ENCODE assay signal across 8 mouse cellular contexts in genomic region chr10:127059174-127059967, GRCm38 (mm10). TPM values are rescaled to one million over a fixed set of nuclear protein-coding genes. Genes with fewer than 3 reads are reported as not detected.
DNase-seq lines count a peak whose midpoint lies in the region; ATAC-seq and TF ChIP-seq lines count a peak whose summit lies in the region.

No protein-coding gene starts in this region.

- H3K4me2 ChIP-seq in heart, embryonic 14.5 days (ENCODE audit: low read length) = peak overlapping the region; percentile 99
- H3K4me2 ChIP-seq in intestine, embryonic 16.5 days (ENCODE audit: low read depth, low read length) = peak overlapping the region; percentile 95
- H3K4me2 ChIP-seq in myocyte (ENCODE audit: low read depth) = peak overlapping the region; percentile 51

- TF ChIP-seq CTCF in E14TG2a.4 (conservative IDR thresholded peaks at IDR 0.05; ENCODE audit: low read length) = no peak

- WGBS in heart, embryonic 14.5 days = under 1% methylated on average over 83 of the region's 92 CpGs
- under 1% methylated on average over 60 of the region's 92 CpGs for WGBS in intestine, embryonic 16.5 days

- H3K9me3 ChIP-seq in heart, embryonic 14.5 days (ENCODE audit: control insufficient read depth, low read length) = no peaks in the 10 kb centered on the region
- H3K9me3 ChIP-seq in E14TG2a.4 (ENCODE audit: low read length) = no peaks in the 10 kb centered on the region
- no peaks in the 10 kb centered on the region for H3K9me3 ChIP-seq in intestine, embryonic 16.5 days (ENCODE audit: control insufficient read depth, low read length)

- no peak overlapping the region for H3K27ac ChIP-seq in heart, embryonic 14.5 days (replicated peaks in 1 of 2; ENCODE audit: control insufficient read depth in 1 of 2, insufficient read depth in 1 of 2, low read depth in 2 of 2, low read length in 2 of 2)
- no peak overlapping the region; the same call in 1 of the 2 replicates for H3K27ac ChIP-seq in intestine, embryonic 16.5 days (ENCODE audit: low read length)

- H3K4me1 ChIP-seq in heart, embryonic 14.5 days (ENCODE audit: control insufficient read depth in 2 of 2, insufficient read depth in 2 of 2, low read length in 2 of 2) = peaks cover 6 to 18% of the 10 kb centered on the region in 2 experiments; a peak in 3 of 4 replicates
- peaks cover 69% of the 10 kb centered on the region for H3K4me1 ChIP-seq in E14TG2a.4 (replicated peaks; ENCODE audit: low read depth, low read length)
- peaks cover 16% of the 10 kb centered on the region for H3K4me1 ChIP-seq in intestine, embryonic 16.5 days (ENCODE audit: control insufficient read depth, insufficient read depth, low read length)

- H3K36me3 ChIP-seq in heart, embryonic 14.5 days (ENCODE audit: control insufficient read depth, insufficient read depth, low read length) = peaks cover 2% of the 10 kb centered on the region; the same call in 1 of the 2 replicates
- H3K36me3 ChIP-seq in E14TG2a.4 (ENCODE audit: insufficient read depth, low read length) (peaks cover 39% of the 10 kb centered on the region), myocyte (ENCODE audit: control insufficient read depth, insufficient read depth) (no peaks in the 10 kb centered on the region)
- no peaks in the 10 kb centered on the region for H3K36me3 ChIP-seq in intestine, embryonic 16.5 days (ENCODE audit: control insufficient read depth, insufficient read depth, low read length)

- peak overlapping the region; percentile 78 for H3K9ac ChIP-seq in heart, embryonic 14.5 days (ENCODE audit: low read length)
- H3K9ac ChIP-seq in intestine, embryonic 16.5 days (ENCODE audit: low read depth, low read length) = peak overlapping the region; percentile 84

- ATAC-seq in heart, embryonic 14.5 days (ENCODE audit: insufficient number of reproducible peaks, insufficient read depth, low FRiP score, low read depth) = no peak
- no peak for ATAC-seq in intestine, embryonic 16.5 days
- ATAC-seq in monocyte, adult 5-6 weeks (replicated peaks; ENCODE audit: insufficient number of reproducible peaks, low FRiP score, low TSS enrichment, poor library complexity, severe bottlenecking) = no peak

- peaks cover 8% of the 10 kb centered on the region for H3K79me2 ChIP-seq in myocyte (ENCODE audit: control insufficient read depth, insufficient read depth)

- peak overlapping the region; percentile 31 for H3ac ChIP-seq in myocyte (ENCODE audit: control insufficient read depth, insufficient read length)

- H3K4me3 ChIP-seq in heart, embryonic 14.5 days (ENCODE audit: control insufficient read depth in 1 of 2, insufficient read depth in 1 of 2, low read depth in 1 of 2, low read length in 2 of 2) = peak overlapping the region; percentile 56 to 77
- H3K4me3 ChIP-seq in E14TG2a.4 (replicated peaks; ENCODE audit: low read length) = peak overlapping the region; percentile 85
- H3K4me3 ChIP-seq in intestine, embryonic 16.5 days (ENCODE audit: low read length) = peak overlapping the region; percentile 87
- H3K4me3 ChIP-seq in myocyte = peak overlapping the region; percentile 13

- no peak for DNase-seq in heart, postnatal 4 days
- peak; percentile 56 for DNase-seq in embryo, embryonic 9.5 days (ENCODE audit: extremely low spot score)
- DNase-seq in right cerebral cortex, adult 2 months (ENCODE audit: low spot score in 2 of 2) = no peak

- H3K27me3 ChIP-seq in heart, embryonic 14.5 days (ENCODE audit: control insufficient read depth, insufficient read depth, low read length) = peaks cover 40% of the 10 kb centered on the region
- H3K27me3 ChIP-seq in E14TG2a.4 (ENCODE audit: insufficient read depth, low read length) (peaks cover 13% of the 10 kb centered on the region), myocyte (ENCODE audit: control insufficient read depth, insufficient read depth, insufficient read length) (no peaks in the 10 kb centered on the region)
- H3K27me3 ChIP-seq in intestine, embryonic 16.5 days (replicated peaks; ENCODE audit: control insufficient read depth, insufficient read depth, low read length) = no peaks in the 10 kb centered on the region

- TF ChIP-seq POLR2A in myocyte (IDR thresholded peaks at IDR 0.05; ENCODE audit: insufficient read length, low read depth) = no peak

TF ChIP-seq in myocyte, 11 proteins besides CTCF, POLR2A, EP300 and RAD21:
- TF ChIP-seq MYOD1 (IDR thresholded peaks at IDR 0.05; ENCODE audit: control insufficient read depth in 1 of 3, insufficient read length in 2 of 3, low read depth in 2 of 3) (no peak), USF1 (IDR thresholded peaks at IDR 0.05; ENCODE audit: low read depth) (no peak), MYOG (IDR thresholded peaks at IDR 0.05; ENCODE audit: control insufficient read depth in 1 of 3, insufficient read depth in 1 of 3, insufficient read length in 2 of 3, low read depth in 2 of 3) (no peak), TCF3 (IDR thresholded peaks at IDR 0.05; ENCODE audit: insufficient read length, low read depth) (no peak), E2F4 (IDR thresholded peaks at IDR 0.05; ENCODE audit: insufficient read depth) (no peak), MAX (IDR thresholded peaks at IDR 0.05; ENCODE audit: low read depth) (no peak), REST (IDR thresholded peaks at IDR 0.05; ENCODE audit: insufficient read depth, insufficient read length) (no peak), SRF (IDR thresholded peaks at IDR 0.05; ENCODE audit: control insufficient read depth, insufficient read length, low read depth) (no peak), TCF12 (IDR thresholded peaks at IDR 0.05; ENCODE audit: insufficient read depth, poor library complexity, severe bottlenecking) (no peak)
TF ChIP-seq in myocyte: peak in this region for 0.

RNA-seq across cellular contexts. Expression of gene March9, which starts 0.6 kb away (rescaled TPM):
- polyA plus RNA-seq in heart, embryonic 14.5 days (2014; fragmentation: Nextera tagmentation; extraction: Ambion mirVana) = 0.16 and 0.39 TPM in 2 replicates
- 1 to 10 TPM; 1.7 to 1.8 TPM for total RNA-seq in heart, postnatal 4 days (2021)
- polyA plus RNA-seq in intestine, embryonic 16.5 days (2015; fragmentation: Nextera tagmentation; extraction: Ambion mirVana) = 0.40 and 0.50 TPM in 2 replicates
- polyA plus RNA-seq in myocyte (2012; fragmentation: generic; extraction: Trizol) = 6.1 TPM
- total RNA-seq in monocyte, adult 5-6 weeks (2017) = 1.6 TPM in 1 of 3 replicates, not detected in the others

RNA-seq across cellular contexts. Expression of gene Cdk4, which starts 4.0 kb away (rescaled TPM):
- 929 and 946 TPM in 2 replicates for polyA plus RNA-seq in heart, embryonic 14.5 days (2014; fragmentation: Nextera tagmentation; extraction: Ambion mirVana)
- total RNA-seq in heart, postnatal 4 days (2021) = 100 to 1,000 TPM; 289 to 314 TPM
- polyA plus RNA-seq in intestine, embryonic 16.5 days (2015; fragmentation: Nextera tagmentation; extraction: Ambion mirVana) = 1,474 and 1,595 TPM in 2 replicates
- 276 TPM for polyA plus RNA-seq in myocyte (2012; fragmentation: generic; extraction: Trizol)
- 23.3 to 49.4 TPM (median 23.9 TPM) in 3 replicates for total RNA-seq in monocyte, adult 5-6 weeks (2017)

RNA-seq across cellular contexts. Expression of gene Tspan31, which starts 10.7 kb away (rescaled TPM):
- polyA plus RNA-seq in heart, embryonic 14.5 days (2014; fragmentation: Nextera tagmentation; extraction: Ambion mirVana) = 99.1 and 101 TPM in 2 replicates
- total RNA-seq in heart, postnatal 4 days (2021) = 10 to 100 TPM; 49.2 to 49.7 TPM
- 189 and 206 TPM in 2 replicates for polyA plus RNA-seq in intestine, embryonic 16.5 days (2015; fragmentation: Nextera tagmentation; extraction: Ambion mirVana)
- 139 TPM for polyA plus RNA-seq in myocyte (2012; fragmentation: generic; extraction: Trizol)
- 38.1 to 49.9 TPM (median 47.0 TPM) in 3 replicates for total RNA-seq in monocyte, adult 5-6 weeks (2017)

RNA-seq across cellular contexts. Expression of gene Cyp27b1, which starts 11.3 kb away (rescaled TPM):
- polyA plus RNA-seq in heart, embryonic 14.5 days (2014; fragmentation: Nextera tagmentation; extraction: Ambion mirVana) = not detected in 2 replicates
- total RNA-seq in heart, postnatal 4 days (2021) = under 1 TPM in 1 of 2 experiments, not detected in 1; 0.45 TPM
- polyA plus RNA-seq in intestine, embryonic 16.5 days (2015; fragmentation: Nextera tagmentation; extraction: Ambion mirVana) = 0.05 and 0.11 TPM in 2 replicates
- polyA plus RNA-seq in myocyte (2012; fragmentation: generic; extraction: Trizol) = 0.56 TPM
- total RNA-seq in monocyte, adult 5-6 weeks (2017) = not detected in 3 replicates

RNA-seq across cellular contexts. Expression of gene Agap2, which starts 15.7 kb away (rescaled TPM):
- 0.27 TPM in 1 of 2 replicates, not detected in the other for polyA plus RNA-seq in heart, embryonic 14.5 days (2014; fragmentation: Nextera tagmentation; extraction: Ambion mirVana)
- 1 to 10 TPM; 2.1 to 2.8 TPM for total RNA-seq in heart, postnatal 4 days (2021)
- polyA plus RNA-seq in intestine, embryonic 16.5 days (2015; fragmentation: Nextera tagmentation; extraction: Ambion mirVana) = 0.05 and 0.21 TPM in 2 replicates
- polyA plus RNA-seq in myocyte (2012; fragmentation: generic; extraction: Trizol) = 1.2 TPM
- 31.1 to 112 TPM (median 48.9 TPM) in 3 replicates for total RNA-seq in monocyte, adult 5-6 weeks (2017)

Comparison
In these comparisons a context has a peak if more than half of its experiments do, and no peak if none do; other contexts are left out.
1. H3K4me3 ChIP-seq: peak in every context shown above with its lines; median percentile 87 in intestine, embryonic 16.5 days; 85 in E14TG2a.4; 66 in heart, embryonic 14.5 days; 13 in myocyte.